Mouse (Mus musculus): Measurements from ENCODE around the gene Ahdc1.
A peak's percentile ranks its signal among the peaks of the same experiment; 100 is the strongest.
"Not testable (repeated sequence)": the region's sequence is repeated elsewhere in the genome, so short reads cannot be mapped to it uniquely, and the experiment has no call there.

Gene Ahdc1

DNA sequence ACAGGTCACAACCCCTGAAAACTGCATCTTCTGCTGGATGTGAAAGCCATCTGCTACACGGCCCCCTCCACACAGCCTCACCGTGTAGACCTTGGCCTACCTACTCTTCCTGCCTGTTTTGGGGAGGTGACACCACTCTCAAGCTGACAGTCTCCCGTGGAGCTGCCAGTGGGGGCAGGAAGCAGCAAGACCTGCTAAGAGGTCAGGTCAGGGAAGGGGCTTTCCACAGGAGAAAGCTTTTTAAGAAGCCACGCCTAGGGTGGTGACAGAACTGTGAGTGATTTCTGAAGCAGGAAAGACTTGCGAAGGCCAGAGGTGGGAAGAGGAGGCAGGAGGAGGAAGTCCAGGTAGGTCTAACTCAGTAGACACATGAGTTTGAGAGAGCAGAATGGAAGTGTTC, 67.9 kb downstream of the Ahdc1 start:
- no peak for DNase-seq (ENCODE audit: low spot score)

- no peak for DNase-seq (ENCODE audit: low spot score)
These were observed 68.5 kb downstream of the Ahdc1 start for GRCm38 (mm10) chr4:133079416-133080113.

- no peak for DNase-seq (ENCODE audit: low spot score)
These were observed 69.8 kb downstream of the Ahdc1 start for GRCm38 (mm10) chr4:133080862-133081261.

GRCm38 (mm10) chr4:133082216-133082773, 71.2 kb downstream of the Ahdc1 start:
- no peak for DNase-seq (ENCODE audit: low spot score)

DNA sequence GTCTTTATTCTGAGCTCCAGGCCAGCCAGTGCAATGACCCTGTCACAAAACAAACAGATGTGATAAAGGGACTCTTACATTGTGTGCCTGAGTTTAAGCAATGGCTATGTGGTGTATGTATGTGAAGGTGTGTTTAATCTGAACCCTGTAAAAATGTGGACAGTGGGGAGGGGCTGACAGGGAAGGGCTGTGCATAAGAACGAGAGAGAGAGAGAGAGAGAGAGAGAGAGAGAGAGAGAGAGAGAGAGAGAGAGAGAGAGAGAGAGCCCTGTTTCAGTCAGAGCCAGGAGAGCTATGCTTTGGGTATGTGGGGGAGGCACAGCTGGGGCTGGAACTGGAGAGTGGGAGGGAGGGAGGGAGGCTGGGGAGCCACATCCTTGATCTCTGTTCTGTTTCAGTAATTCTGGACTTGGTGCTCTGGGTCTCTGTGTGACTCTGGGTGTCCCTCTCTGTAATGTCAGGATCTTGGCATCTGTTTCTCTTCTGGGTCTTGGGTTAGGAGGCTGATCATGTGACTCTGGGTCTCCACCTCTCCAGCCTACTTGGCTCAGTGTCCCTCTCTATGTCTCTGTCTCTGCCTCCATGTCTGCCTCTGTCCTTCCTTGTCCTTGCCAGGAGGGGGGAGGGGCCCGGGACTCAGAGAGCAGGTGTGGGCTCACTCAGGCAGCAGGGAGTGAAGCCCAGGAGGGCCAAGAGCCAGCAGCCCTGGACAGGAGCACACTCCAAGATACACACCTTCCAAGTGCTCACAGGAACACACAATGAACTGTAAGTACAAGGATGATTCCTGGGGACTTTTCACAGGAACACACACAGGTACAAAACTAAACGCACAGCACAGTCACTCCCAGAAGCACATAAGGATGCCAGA, 73.2 kb downstream of the Ahdc1 start:
- no peak for DNase-seq (ENCODE audit: low spot score)

DNA sequence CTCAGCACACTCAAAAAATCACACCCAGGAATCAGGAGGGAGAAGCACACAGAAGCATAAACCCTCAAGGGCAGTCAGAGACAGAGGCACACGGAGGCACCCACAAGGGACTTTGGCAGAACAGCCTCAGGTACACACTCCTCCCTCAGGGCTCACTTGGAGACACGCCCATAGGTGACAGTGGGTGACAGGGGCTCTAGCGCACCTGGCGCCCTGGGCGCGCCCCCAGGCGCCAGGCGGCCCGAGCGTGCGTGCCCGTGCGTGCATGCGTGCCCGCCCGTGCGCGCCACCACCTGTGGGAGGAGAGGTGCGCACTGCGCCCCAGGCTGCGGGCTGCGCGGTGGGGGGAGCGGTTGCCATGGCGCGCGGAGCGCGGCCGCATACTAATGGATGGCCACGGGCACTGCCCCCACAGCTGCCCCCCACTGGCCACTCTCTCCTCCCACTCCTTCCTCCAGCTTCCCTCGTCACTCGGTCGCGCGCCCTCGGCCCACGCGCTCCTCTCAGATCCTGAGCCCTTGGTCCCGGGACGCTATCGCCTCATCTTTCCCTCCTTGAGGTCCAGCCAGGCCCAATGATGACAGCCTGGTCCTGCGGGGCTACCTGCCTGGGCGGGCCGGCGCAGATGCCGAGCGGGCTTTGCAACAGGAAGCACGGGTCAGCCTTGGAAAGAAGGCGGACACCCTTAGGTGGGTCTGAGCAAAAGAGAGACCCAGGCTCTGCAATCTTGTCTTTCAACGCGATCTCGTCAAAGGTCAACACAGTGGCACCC, 74.1 kb downstream of the Ahdc1 start:
- DNase-seq (ENCODE audit: low spot score): peak; percentile 63

DNA sequence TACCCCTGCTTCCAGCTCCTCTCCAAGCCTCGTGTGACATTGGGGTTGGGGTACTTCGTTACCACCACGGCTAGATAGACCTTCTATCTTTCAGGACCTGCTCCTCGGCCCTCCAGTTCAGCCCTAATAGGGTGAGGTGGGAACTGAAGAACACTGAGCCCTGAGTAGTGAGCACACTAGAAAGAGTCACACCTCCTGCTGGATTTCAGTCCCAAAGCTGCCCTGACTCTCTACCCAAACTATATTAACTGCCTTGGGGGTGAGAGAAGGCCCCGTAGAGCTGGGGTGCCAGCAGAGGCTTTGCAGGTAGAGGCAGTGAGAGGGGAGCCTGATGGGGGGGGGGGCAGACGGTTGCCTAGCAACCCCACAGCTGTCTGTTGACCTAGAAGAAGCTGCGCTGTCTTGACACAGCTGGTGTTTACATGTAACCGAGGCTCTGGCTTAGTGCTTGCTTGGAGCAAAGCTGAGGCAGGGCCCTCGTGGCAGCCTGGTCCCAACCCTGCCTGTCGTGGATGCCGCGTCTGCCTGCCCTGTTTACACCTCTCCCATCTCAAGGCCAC, 74.8 kb downstream of the Ahdc1 start:
- DNase-seq (ENCODE audit: low spot score): no peak

DNA sequence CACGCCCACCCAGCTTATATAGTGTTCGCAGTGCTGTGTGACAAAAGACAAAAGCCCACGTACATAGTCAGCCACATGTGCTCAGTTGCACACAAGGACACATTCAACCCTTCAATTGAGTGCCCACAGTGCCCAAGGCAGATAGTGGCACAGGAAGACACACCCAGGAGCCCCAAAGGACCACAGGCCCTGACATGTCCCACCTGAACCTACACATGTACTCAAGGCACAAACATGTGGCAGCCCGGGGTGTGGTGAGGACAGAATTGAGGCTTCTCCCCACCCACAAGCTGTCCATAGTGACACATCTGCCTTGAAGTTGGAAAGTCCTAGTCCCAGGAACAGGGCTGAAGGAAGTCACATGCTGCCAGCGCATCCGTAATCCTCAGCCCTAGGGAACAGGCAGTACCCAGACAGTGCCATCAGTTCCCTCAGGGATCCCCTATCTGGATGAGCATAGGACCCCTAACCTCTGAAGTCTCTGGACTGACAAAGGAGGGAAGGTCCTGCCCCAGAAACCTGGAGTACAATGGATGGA, 76.2 kb downstream of the Ahdc1 start:
- DNase-seq (ENCODE audit: low spot score): no peak

- DNase-seq (ENCODE audit: low spot score): no peak
These were observed 76.8 kb downstream of the Ahdc1 start for GRCm38 (mm10) chr4:133087835-133088234.

DNA sequence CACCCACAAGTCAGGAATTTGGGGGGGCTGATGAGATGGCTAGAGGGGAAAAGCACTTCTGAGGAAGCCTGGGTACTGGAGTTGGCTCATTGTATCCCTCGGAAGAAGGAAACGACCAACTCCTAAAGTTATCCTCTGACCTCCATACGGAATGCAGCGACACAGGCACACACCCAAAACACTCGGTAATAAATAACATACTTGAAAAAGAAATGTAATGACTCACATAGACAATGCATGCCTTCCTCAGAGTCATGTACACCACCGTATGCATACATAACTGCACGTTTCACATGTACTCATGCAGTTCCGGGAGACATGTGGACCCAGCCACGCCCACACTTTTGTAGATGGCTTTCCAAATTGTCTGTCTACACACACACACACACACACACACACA, 78.3 kb downstream of the Ahdc1 start:
- no peak for DNase-seq (ENCODE audit: low spot score)

DNA sequence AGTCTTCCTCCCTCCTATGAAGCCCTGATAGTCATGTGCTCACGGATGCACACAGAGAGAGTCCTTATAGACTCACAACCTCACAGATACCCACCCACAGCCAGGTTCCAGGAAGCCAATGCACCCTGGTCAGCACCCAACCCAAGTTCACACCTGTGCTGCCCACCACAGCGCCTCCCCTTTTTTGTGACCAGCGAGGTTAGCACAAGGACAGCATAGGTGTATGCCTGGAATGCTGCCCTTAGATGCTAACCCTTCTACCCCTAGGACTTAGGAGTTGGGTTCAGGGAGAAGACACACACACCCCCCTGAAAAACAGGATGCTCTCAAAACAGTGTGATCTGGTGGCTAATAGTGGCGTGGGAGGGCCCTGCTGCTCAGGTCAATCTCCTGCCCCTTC, 78.7 kb downstream of the Ahdc1 start:
- DNase-seq (ENCODE audit: low spot score): no peak

- no peak for DNase-seq (ENCODE audit: low spot score)
These were observed 79.2 kb downstream of the Ahdc1 start for GRCm38 (mm10) chr4:133090276-133090719.

- DNase-seq (ENCODE audit: low spot score): no peak
These were observed 79.8 kb downstream of the Ahdc1 start for GRCm38 (mm10) chr4:133090720-133091458.

- DNase-seq (ENCODE audit: low spot score): no peak
These were observed 80.4 kb downstream of the Ahdc1 start for GRCm38 (mm10) chr4:133091459-133091785.

- DNase-seq (ENCODE audit: low spot score): no peak
These were observed 81.4 kb downstream of the Ahdc1 start for GRCm38 (mm10) chr4:133092453-133092901.

DNA sequence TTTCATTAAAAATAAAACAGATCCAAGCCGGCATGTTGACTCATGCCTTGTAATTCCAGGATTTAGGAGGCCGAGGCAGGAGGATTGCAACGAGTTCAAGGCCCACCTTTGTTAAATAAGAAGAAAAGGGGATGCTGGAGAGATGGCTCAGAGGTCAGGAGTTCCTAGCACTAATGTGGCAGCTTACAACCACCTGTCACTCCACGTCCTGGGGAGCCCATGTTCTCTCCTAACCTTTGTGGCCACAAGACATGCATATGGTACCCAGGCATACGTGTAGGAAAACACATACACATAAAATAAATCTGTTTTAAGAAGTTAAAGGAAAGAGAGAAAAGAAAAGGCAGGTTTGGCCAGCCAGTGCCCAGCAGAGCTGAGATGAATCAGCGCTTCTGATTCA, 82.0 kb downstream of the Ahdc1 start:
- DNase-seq (ENCODE audit: low spot score): no peak

GRCm38 (mm10) chr4:133093481-133094033, 82.5 kb downstream of the Ahdc1 start:
- no peak for DNase-seq (ENCODE audit: low spot score)

DNA sequence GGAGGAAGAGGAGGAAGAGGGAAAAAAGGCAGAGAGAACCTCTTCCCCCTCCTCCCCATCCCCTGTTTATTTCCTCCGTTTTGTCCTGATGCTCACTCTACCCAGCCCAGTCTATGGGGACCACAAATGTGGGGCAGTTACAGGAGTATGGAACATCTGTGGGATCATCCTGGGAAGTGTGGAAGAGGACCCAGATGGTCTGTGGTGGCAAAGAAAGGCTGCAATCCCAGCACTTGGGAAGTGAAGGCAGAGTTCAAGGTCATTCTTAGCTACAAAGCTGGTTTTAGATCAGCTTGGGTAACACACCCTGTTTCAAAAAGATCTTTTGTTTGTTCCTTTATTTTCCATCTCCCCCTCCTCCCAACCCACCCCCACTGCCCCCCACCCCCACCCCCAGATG, 83.2 kb downstream of the Ahdc1 start:
- DNase-seq (ENCODE audit: low spot score): no peak

DNA sequence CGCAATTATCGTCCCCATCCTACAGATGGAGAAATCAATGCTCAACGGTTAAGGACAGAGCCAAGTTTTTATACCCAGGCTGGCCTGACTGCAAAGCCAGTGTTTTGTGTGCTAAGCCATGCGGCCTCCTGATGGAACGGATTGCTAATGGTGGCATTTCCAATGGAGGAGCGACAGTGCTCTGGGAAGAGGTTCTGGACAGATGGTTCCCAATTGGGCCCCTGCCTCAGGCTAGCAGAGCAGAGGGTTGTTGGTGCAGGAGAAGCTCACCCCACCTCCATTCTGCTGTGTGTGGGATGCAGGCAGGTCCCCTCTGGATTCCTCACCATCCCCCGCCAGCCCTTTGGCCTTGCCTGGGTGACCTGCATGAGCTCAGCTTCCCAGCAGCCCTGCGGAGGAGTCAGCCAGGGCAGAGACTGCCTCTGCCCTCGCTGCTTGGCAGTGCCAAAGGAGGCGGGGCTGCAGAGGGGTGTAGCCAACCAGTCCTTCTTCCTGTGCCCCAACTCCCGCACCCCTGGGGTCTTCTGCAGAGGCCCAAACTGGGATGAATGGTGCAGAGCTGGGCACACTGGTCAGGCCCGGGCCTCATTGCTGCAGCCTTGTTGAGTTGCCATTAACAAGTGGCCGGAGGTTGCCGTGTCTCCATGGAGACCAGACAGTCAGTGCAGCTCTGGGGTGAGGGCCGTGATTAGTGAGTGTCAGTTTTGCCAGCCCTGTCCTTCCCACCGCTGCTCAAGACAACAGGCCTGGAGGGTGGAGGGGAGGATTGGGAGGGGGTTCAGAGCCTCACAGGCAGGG, 84.1 kb downstream of the Ahdc1 start:
- no peak for DNase-seq (ENCODE audit: low spot score)

- DNase-seq (ENCODE audit: low spot score): not testable (repeated sequence)
These were observed 84.6 kb downstream of the Ahdc1 start for GRCm38 (mm10) chr4:133095734-133096065.

Measured in left cerebral cortex, adult 11 months (tissue).